Mouse (Mus musculus): ENCODE measurements around the gene Zyx. TPM values are rescaled to one million over a fixed set of nuclear protein-coding genes. Genes with fewer than 3 reads are reported as not detected.
A peak's percentile ranks its signal among the peaks of the same experiment; 100 is the strongest.

Gene Zyx
- polyA plus RNA-seq, 1 experiment, result 467 TPM

- TF ChIP-seq USF1 (IDR thresholded peaks at IDR 0.05; ENCODE audit: low read depth), result no peak
- TF ChIP-seq MYOD1 (IDR thresholded peaks at IDR 0.05; ENCODE audit: control insufficient read depth in 1 of 3, insufficient read length in 2 of 3, low read depth in 2 of 3), result no peak
- TF ChIP-seq POLR2AphosphoS2 (IDR thresholded peaks at IDR 0.05; ENCODE audit: insufficient read length, low read depth), result no peak
- TF ChIP-seq SRF (IDR thresholded peaks at IDR 0.05; ENCODE audit: control insufficient read depth, insufficient read length, low read depth), result no peak
- no peak for TF ChIP-seq POLR2A (IDR thresholded peaks at IDR 0.05; ENCODE audit: insufficient read length, low read depth)
- no peak for TF ChIP-seq E2F4 (IDR thresholded peaks at IDR 0.05; ENCODE audit: insufficient read depth)
- no peak for TF ChIP-seq TCF3 (IDR thresholded peaks at IDR 0.05; ENCODE audit: insufficient read length, low read depth)
- TF ChIP-seq MYOG (IDR thresholded peaks at IDR 0.05; ENCODE audit: control insufficient read depth in 1 of 3, insufficient read depth in 1 of 3, insufficient read length in 2 of 3, low read depth in 2 of 3), result no peak
- no peak for TF ChIP-seq CEBPB (IDR thresholded peaks at IDR 0.05; ENCODE audit: insufficient read depth, poor library complexity, severe bottlenecking)
- no peak for TF ChIP-seq TCF12 (IDR thresholded peaks at IDR 0.05; ENCODE audit: insufficient read depth, poor library complexity, severe bottlenecking)
- no peak for TF ChIP-seq REST (IDR thresholded peaks at IDR 0.05; ENCODE audit: insufficient read depth, insufficient read length)
- no peak for TF ChIP-seq MAX (IDR thresholded peaks at IDR 0.05; ENCODE audit: low read depth)
- no peaks in the 10 kb centered on the region for H3K79me2 ChIP-seq (ENCODE audit: control insufficient read depth, insufficient read depth)
- peak overlapping the region; percentile 99 for H3K4me2 ChIP-seq (ENCODE audit: low read depth)
- no peaks in the 10 kb centered on the region for H3K36me3 ChIP-seq (ENCODE audit: control insufficient read depth, insufficient read depth)
- H3K27me3 ChIP-seq (ENCODE audit: control insufficient read depth, insufficient read depth, insufficient read length), result no peaks in the 10 kb centered on the region
- H3K4me3 ChIP-seq, result peak overlapping the region; percentile 41
- H3ac ChIP-seq (ENCODE audit: control insufficient read depth, insufficient read length), result peak overlapping the region; percentile 46
Observed at GRCm38 (mm10) chr6:42323371-42324066, 25.9 kb upstream of the Zyx start.

GRCm38 (mm10) chr6:42324067-42324481, 25.4 kb upstream of the Zyx start:
- Histone ChIP-seq H3K79me2 (ENCODE audit: control insufficient read depth, insufficient read depth) (no peaks in the 10 kb centered on the region), H3K4me3 (peak overlapping the region; percentile 41), H3ac (ENCODE audit: control insufficient read depth, insufficient read length) (peak overlapping the region; percentile 46), H3K27me3 (ENCODE audit: control insufficient read depth, insufficient read depth, insufficient read length) (no peaks in the 10 kb centered on the region), H3K4me2 (ENCODE audit: low read depth) (peak overlapping the region; percentile 99), H3K36me3 (ENCODE audit: control insufficient read depth, insufficient read depth) (no peaks in the 10 kb centered on the region)
- no peak for TF ChIP-seq MYOG (IDR thresholded peaks at IDR 0.05; ENCODE audit: control insufficient read depth in 1 of 3, insufficient read depth in 1 of 3, insufficient read length in 2 of 3, low read depth in 2 of 3)
- no peak for TF ChIP-seq POLR2A (IDR thresholded peaks at IDR 0.05; ENCODE audit: insufficient read length, low read depth)
- TF ChIP-seq SRF (IDR thresholded peaks at IDR 0.05; ENCODE audit: control insufficient read depth, insufficient read length, low read depth), result no peak
- TF ChIP-seq MYOD1 (IDR thresholded peaks at IDR 0.05; ENCODE audit: control insufficient read depth in 1 of 3, insufficient read length in 2 of 3, low read depth in 2 of 3), result no peak
- TF ChIP-seq TCF12 (IDR thresholded peaks at IDR 0.05; ENCODE audit: insufficient read depth, poor library complexity, severe bottlenecking), result no peak
- TF ChIP-seq REST (IDR thresholded peaks at IDR 0.05; ENCODE audit: insufficient read depth, insufficient read length), result no peak
- TF ChIP-seq CEBPB (IDR thresholded peaks at IDR 0.05; ENCODE audit: insufficient read depth, poor library complexity, severe bottlenecking), result no peak
- TF ChIP-seq TCF3 (IDR thresholded peaks at IDR 0.05; ENCODE audit: insufficient read length, low read depth), result no peak
- TF ChIP-seq E2F4 (IDR thresholded peaks at IDR 0.05; ENCODE audit: insufficient read depth), result no peak
- TF ChIP-seq POLR2AphosphoS2 (IDR thresholded peaks at IDR 0.05; ENCODE audit: insufficient read length, low read depth), result no peak
- TF ChIP-seq USF1 (IDR thresholded peaks at IDR 0.05; ENCODE audit: low read depth), result no peak
- TF ChIP-seq MAX (IDR thresholded peaks at IDR 0.05; ENCODE audit: low read depth), result no peak

- TF ChIP-seq TCF12 (IDR thresholded peaks at IDR 0.05; ENCODE audit: insufficient read depth, poor library complexity, severe bottlenecking) (no peak), MYOG (IDR thresholded peaks at IDR 0.05; ENCODE audit: control insufficient read depth in 1 of 3, insufficient read depth in 1 of 3, insufficient read length in 2 of 3, low read depth in 2 of 3) (no peak), POLR2A (IDR thresholded peaks at IDR 0.05; ENCODE audit: insufficient read length, low read depth) (peak; percentile 61), MYOD1 (IDR thresholded peaks at IDR 0.05; ENCODE audit: control insufficient read depth in 1 of 3, insufficient read length in 2 of 3, low read depth in 2 of 3) (peak in 1 of 3 experiments; percentile 1), CEBPB (IDR thresholded peaks at IDR 0.05; ENCODE audit: insufficient read depth, poor library complexity, severe bottlenecking) (no peak)
- H3K36me3 ChIP-seq (ENCODE audit: control insufficient read depth, insufficient read depth), result no peaks in the 10 kb centered on the region
- H3K4me2 ChIP-seq (ENCODE audit: low read depth), result peak within 1 kb of the TSS; percentile 99
- peak within 1 kb of the TSS; percentile 41 for H3K4me3 ChIP-seq
- H3K27me3 ChIP-seq (ENCODE audit: control insufficient read depth, insufficient read depth, insufficient read length), result no peaks in the 10 kb centered on the region
- peak within 1 kb of the TSS; percentile 46 for H3ac ChIP-seq (ENCODE audit: control insufficient read depth, insufficient read length)
- H3K79me2 ChIP-seq (ENCODE audit: control insufficient read depth, insufficient read depth), result no peaks in the 10 kb centered on the region
Observed at GRCm38 (mm10) chr6:42324482-42325267, 24.8 kb upstream of the Zyx start, which contains the start of gene Fam131b. TSS of gene Fam131b (minus strand) at chr6:42324643.

GRCm38 (mm10) chr6:42325268-42325609, 24.2 kb upstream of the Zyx start:
- H3K4me2 ChIP-seq (ENCODE audit: low read depth), result peak overlapping the region; percentile 99
- TF ChIP-seq REST (IDR thresholded peaks at IDR 0.05; ENCODE audit: insufficient read depth, insufficient read length), result no peak
- TF ChIP-seq MAX (IDR thresholded peaks at IDR 0.05; ENCODE audit: low read depth), result no peak
- no peak for TF ChIP-seq SRF (IDR thresholded peaks at IDR 0.05; ENCODE audit: control insufficient read depth, insufficient read length, low read depth)
- TF ChIP-seq E2F4 (IDR thresholded peaks at IDR 0.05; ENCODE audit: insufficient read depth), result no peak
- no peak for TF ChIP-seq MYOD1 (IDR thresholded peaks at IDR 0.05; ENCODE audit: control insufficient read depth in 1 of 3, insufficient read length in 2 of 3, low read depth in 2 of 3)
- TF ChIP-seq USF1 (IDR thresholded peaks at IDR 0.05; ENCODE audit: low read depth), result no peak
- TF ChIP-seq CEBPB (IDR thresholded peaks at IDR 0.05; ENCODE audit: insufficient read depth, poor library complexity, severe bottlenecking), result no peak
- no peak for TF ChIP-seq MYOG (IDR thresholded peaks at IDR 0.05; ENCODE audit: control insufficient read depth in 1 of 3, insufficient read depth in 1 of 3, insufficient read length in 2 of 3, low read depth in 2 of 3)
- TF ChIP-seq POLR2AphosphoS2 (IDR thresholded peaks at IDR 0.05; ENCODE audit: insufficient read length, low read depth), result no peak
- TF ChIP-seq POLR2A (IDR thresholded peaks at IDR 0.05; ENCODE audit: insufficient read length, low read depth), result no peak
- no peak for TF ChIP-seq TCF12 (IDR thresholded peaks at IDR 0.05; ENCODE audit: insufficient read depth, poor library complexity, severe bottlenecking)
- no peak for TF ChIP-seq TCF3 (IDR thresholded peaks at IDR 0.05; ENCODE audit: insufficient read length, low read depth)
- H3K79me2 ChIP-seq (ENCODE audit: control insufficient read depth, insufficient read depth), result no peaks in the 10 kb centered on the region
- H3K36me3 ChIP-seq (ENCODE audit: control insufficient read depth, insufficient read depth), result no peaks in the 10 kb centered on the region
- H3ac ChIP-seq (ENCODE audit: control insufficient read depth, insufficient read length), result peak overlapping the region; percentile 46
- H3K27me3 ChIP-seq (ENCODE audit: control insufficient read depth, insufficient read depth, insufficient read length), result no peaks in the 10 kb centered on the region
- H3K4me3 ChIP-seq, result peak overlapping the region; percentile 41
